Mouse (Mus musculus) small intestine, adult 2 months (tissue): Measurements from ENCODE around the gene AC141477.1.

Experiments
- CTCF ChIP-seq: fragments of 200-500 bp; IDR thresholded peaks from 2 replicates; pipeline ENCODE4 v1.5.1; 2012; ENCODE audit warnings: low read depth, mild to moderate bottlenecking, control low read depth, inconsistent platforms, low read length, moderate library complexity, mixed read lengths; ENCODE audit not compliant: insufficient replicate concordance, insufficient read length; ENCODE audit errors: extremely low read depth
- POLR2A ChIP-seq: fragments of 200-500 bp; IDR thresholded peaks from 2 replicates; pipeline ENCODE4 v1.6.1; 2012; ENCODE audit warnings: low read depth, mild to moderate bottlenecking, control low read depth, inconsistent platforms, low read length, moderate library complexity

DNA sequence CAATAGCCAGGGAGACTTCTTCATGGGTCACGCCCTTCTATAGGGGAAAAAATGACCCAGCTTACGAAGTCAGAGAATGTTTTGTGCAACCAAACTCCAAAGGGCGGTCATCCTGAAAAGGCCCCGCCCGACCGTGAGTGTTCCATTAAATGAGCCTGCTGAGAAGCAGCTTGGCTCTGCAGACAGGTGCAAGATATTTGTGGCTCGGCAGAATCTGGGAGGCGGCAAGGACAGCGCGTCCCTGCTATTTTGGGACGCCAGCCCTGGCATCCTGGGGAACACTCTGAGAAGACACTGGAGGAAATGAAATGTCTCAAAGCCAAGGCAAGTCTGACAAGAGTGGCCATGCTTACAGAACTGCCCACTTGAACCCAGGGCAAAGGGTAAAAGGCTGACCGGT lies 23.4 kb downstream of the AC141477.1 start:
- no peak for TF ChIP-seq CTCF
- TF ChIP-seq POLR2A: no peak
